Mouse (Mus musculus): ENCODE results near the gene Stx4a.

GRCm38 (mm10) chr7:127800435-127801009 is 23.6 kb upstream of the Stx4a start, which contains the start of gene Hsd3b7:
- TF ChIP-seq POLR2A (IDR thresholded peaks at IDR 0.05; ENCODE audit: insufficient read depth, low read length) (peak; percentile 67), CTCF (IDR thresholded peaks at IDR 0.05; ENCODE audit: low read depth, low read length) (peak; percentile 85), EP300 (IDR thresholded peaks at IDR 0.05; ENCODE audit: insufficient read depth, low read depth, low read length) (no peak)
